Mouse (Mus musculus): Measurements from ENCODE around the gene Zic4.

The Zic4 gene

DNA sequence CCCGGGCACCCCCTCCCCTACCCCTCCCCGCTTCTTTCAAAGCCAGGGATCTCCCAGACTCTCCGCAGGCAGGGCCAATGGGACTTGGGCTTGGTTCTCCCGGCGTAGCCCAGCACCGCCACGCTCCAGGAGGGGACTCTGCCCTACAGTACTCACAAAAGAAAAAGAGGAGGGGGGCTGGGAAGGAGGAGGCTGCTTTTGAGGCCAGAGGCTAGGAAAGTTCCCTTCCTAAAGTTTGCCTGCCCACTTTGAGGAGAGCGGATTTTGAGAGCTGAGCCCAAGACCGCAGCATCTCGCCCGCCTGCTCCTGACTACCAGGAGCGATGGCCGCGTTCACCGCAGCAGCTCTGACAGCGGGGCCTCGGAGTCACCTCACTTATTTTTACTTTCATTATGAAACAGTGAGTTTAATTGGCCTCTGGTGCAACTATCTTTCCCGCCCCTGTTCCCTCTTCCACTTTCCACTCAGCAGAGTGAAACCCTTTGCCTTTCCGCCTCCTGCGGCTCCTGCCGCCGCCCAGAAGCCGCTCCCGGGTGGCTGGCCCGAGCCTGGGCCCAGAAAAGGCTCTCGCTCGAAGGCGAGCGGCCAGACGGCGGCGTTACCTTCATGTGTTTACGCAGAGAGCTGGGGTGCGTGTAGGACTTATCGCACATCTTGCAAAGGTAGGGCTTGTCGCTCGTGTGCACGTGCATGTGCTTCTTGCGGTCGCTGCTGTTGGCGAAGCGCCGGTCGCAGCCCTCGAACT is at the start of gene Zic4:
Zic4 (plus strand) TSS at position 558 of the 746 bp plus-strand sequence.
- in situ Hi-C loops (cut with MboI) = no loop called here

DNA sequence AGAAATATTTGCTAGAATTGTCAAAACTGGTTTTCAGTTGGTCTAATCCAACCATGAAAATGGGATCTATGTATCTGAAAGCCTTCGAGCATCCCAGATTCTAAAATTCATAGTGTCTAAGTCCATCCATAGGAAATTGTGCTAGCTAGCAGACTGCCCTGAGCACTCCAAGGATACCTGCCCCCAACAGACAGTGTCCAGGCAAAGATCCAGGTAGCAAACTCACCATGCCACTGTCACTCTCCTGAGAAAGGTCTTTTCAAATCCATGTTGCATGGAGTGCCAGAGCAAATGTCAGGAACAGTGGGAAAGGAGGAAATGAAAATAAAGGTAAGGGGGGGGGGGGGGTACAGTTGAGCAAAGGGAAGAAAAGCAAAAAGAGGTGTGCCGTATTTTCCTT is 14.6 kb upstream of the Zic4 start:
- in situ Hi-C loops (cut with MboI) = no loop called here

DNA sequence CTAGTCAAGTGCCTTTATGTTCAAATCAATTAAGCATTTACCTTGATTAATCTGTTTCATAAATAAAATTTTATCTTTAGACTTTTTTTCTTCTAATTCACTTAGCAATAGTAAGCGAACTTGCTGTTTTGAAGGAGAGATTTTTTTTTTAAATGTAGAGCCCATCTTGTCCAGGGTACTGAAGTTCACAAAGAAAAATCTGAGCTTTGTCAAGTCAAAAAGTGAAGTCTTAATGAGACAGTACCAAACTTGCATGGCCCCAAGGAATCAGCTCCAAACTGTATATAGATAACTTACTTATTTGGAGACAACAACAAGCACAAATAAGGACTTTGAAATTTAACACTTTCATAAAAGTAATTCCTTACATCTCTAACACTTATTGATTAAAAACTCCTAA is 13.5 kb upstream of the Zic4 start:
- in situ Hi-C loops (cut with MboI) = no loop called here

DNA sequence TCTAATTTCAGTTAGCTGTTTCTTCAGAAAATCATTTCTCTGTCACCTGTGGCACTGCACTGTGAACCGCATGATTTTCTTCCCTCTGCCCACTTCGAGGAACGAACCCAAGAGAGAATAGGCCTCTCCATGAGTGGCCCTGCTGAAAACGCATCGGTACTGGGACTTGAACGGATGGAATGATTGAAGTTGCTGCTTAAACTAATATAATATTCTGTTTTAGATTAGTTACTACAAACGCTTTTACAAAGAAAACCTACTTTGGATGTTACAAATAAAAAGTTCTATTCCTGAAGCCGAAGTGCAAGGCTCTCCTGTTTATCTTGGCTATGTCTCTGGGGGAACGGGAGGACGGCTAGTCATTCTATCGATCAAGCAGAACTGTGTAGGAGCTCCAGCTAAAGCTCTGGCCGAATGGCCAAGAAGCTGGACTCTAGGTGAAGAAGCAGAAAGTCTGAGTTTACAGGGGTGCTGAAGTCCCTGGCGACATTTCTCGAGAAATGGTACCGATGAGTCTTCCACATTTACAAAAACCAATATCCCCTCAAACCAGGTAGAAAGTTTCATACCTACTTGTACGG is 11.9 kb upstream of the Zic4 start:
- in situ Hi-C loops (cut with MboI) = no loop called here

DNA sequence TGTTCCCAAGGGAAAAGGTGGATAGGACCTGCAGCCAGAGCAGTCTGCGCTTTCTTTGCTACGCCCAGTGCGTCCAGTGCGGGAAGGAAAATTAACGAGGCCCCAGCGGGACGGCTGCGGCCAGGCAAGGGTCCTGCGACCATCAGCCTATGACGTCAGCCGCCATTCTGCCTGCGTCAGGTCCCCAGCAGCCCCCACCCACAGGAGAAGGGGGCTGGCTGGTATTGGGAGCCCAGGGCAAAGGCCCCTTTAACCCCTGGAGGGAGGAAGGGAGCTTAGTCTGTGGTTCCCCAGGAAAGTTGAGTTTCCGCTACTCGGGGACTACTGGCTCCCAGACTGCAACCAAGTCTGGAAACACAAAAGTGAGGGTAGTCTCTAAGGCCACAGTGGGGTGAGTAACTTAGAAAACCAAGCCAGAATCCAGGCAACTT is 11.3 kb upstream of the Zic4 start:
- in situ Hi-C loops (cut with MboI) = no loop called here

DNA sequence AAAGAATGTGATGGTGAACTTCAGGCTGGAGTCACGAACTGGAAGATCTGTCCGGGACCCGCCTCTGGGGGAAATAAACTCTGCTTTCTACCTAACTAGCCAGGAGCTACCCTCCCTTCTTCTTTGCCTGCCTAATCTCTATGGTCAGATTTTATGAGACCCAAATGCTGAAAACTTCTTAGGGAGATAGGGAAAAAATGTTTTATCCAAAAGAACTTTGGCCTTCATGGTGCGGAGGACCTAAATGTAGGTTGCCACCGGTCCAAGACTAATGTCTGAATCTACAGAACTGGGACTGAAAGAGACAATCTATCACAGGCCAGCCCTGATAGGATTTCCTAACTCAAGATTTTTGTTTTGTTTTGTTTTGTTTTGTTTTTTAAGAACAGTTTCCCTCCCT is 10.9 kb upstream of the Zic4 start:
- in situ Hi-C loops (cut with MboI) = no loop called here

DNA sequence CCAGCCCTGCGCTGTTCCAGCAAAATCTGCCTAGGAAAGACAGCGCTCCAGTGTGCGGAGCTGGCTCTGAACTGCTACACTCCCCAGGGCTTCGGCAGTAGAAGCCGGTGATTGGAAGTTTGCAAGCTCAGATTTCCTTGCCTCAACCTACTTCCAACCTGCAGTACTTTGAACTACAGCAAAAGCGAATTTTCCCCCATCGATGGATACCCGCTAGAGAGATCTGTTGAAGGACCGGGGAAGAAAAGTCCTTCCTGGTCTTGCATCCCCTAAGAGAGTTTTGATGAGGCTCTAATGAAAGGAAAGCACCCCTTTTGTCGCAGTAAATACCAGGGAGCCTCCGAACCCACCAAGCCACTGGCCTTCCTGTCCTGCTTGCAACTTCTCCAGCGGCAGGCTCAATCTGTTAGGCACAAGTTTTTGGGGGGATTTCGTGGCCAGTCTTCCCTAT is 10.2 kb upstream of the Zic4 start:
- in situ Hi-C loops (cut with MboI) = no loop called here

DNA sequence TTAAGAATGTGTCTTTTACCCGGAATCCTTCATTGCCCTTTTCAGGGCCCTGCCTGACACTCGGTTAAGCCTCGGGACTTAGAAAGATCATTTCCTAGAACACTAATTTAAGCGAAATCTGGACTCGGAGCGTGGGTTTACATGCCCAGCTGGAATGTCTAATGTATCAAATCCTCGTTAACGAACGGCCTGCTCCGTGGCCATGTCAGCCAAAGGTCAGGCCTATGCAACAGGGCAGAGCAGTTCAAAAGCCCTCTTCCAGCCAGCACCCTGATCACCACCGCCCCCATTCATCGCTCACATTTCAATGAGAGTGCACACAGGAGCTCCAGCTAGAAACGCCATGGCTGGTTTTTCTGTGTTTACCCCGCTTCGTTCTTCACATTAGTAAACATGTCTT is 9.4 kb upstream of the Zic4 start:
- in situ Hi-C loops (cut with MboI) = no loop called here

DNA sequence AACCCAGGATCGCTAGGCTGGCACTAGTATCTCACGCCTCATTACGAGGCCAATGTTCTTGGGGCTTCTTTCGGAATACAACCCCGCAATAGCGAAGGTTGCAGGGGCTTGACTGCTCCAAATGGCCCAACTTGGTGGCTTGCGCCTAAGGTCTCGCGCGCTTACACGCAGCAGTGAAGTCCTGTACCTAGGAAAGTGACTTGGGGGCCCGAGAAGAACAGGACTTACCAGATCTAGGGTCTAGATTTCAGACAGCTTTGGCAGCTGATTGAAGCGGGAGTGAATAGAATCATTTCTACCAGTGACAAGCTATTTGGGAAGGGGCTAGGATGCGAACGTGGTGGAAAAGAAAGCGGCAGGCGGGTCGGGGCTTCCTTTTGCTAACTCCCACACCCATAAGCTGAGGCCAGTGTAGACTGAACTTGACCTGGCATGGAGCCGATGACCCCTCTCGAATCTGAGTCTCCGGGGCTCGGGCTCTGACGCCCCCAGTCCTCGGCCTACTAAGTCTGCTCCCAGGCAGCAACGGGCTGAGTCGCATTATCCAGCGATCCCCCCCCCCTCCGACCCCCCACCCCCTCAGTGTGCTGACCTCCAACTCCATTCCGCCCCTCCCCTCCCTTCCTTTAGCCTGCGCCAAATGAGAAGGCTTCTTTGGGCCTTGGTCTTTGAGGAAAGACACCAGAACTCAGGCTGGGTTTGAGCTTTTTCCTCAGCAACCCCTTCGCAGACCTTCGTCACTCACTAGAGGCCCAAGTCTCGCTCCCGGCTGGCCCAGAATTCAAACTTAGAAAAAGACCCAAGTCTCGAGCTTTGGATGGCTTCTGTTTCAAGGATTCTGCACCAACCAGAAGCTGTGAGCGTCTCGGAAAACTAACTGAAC is 8.4 kb upstream of the Zic4 start:
- in situ Hi-C loops (cut with MboI) = no loop called here

DNA sequence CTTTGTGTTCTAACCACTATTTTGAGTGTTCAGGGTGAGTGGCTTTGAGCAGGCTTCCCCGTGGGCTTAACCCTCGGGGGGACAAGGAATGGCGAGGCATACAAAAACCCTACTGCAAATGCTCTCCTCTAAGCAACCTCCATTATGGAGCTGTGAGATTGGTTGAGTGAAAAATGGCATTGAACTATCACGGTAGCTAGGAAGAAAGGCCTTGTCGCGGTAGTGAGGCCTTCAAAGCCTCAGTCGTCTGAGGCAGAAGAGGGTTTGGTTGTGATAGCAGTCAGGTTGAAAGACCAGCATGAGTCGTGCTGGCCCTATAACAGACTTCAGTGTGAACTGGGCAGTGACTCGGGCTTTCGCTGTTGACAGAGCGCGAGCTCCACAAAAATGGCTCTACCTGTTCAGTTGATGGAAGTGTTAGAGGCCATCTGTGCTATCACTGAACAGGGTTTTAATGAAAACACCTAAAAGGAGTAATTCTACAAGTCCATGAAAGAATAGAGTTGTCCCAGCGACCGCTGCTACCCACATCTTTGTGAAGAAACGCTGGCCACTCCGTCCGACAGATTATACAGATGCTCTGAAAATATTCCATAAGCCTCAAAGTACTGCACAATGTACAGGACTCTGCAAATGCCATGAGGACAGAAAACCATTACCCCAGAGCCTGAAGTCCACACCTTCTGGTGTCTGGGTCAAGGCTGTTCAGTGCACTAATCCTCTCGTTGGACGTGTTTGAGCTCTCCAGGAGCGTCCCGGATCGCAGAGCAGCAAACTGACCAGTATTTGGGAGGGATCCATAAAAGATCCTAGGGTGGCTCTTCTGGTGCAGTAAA is 7.6 kb upstream of the Zic4 start:
- in situ Hi-C loops (cut with MboI) = no loop called here

DNA sequence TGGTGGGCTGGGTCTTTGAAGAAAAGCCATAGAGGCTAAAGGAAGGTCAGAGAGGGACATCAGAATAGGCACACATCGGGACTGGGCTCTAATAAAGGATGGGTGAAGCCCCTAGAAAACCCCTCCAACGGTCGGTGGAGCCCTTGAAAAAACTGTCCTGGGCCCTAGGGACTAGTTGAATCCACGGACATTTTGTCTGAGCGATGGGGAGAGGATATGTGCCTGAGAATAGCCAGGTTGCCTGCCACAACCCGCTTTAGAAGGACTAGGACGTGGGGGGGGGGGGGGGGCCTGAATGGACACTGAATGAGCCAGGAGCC is 7.0 kb upstream of the Zic4 start:
- in situ Hi-C loops (cut with MboI) = no loop called here

DNA sequence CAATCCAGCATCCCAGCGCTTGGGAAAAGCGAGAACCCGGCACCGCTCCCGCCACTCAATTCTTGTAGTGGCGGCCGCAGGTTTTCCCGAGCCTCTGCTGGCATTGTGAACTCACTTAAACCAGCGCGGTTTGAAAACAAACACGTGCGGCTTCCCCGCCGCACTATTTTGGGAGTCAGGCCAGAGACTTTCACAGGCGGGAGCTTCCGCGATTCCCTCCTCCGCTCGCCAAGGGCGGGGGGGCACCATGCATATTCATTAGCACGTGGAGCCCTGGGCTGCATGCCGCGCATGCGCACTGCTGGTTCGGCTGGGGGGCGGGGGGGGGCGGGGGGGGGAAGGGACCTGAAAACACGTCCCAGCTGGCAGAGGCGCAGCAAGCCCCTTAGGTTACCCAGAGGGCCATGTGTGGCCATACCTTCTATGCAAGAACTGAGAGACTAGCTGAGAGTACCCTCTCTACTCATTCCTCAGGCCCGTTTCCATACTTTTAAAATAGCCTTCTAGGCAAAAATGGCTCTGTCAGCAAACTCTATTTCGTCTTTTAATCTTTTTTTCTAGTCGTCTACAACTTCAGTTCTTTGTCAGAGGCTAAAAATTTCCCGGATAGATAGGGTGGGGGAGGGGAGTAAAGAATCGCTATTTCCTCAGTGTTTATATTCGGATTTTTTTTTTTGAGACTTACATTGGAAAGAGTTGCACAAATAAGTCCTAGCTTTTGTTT is 6.4 kb upstream of the Zic4 start:
- in situ Hi-C loops (cut with MboI) = no loop called here

DNA sequence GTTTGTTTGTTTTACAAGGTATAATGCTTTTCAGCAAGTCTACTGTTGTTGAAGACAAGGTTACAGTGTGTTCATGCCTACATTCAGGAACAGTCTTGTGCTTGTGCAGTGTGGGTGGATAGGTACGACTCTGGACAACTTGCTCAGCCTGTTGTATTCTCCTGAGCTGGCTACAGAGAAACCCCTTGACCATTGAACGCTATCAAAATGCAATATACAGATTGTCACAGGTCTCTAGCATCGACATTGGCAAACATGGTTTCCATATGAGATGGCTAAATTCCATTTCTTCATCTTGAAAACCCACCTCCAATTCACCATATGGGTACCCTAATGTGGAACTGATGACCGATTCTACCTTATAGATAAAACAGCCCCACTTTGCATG is 5.9 kb upstream of the Zic4 start:
- in situ Hi-C loops (cut with MboI) = no loop called here

DNA sequence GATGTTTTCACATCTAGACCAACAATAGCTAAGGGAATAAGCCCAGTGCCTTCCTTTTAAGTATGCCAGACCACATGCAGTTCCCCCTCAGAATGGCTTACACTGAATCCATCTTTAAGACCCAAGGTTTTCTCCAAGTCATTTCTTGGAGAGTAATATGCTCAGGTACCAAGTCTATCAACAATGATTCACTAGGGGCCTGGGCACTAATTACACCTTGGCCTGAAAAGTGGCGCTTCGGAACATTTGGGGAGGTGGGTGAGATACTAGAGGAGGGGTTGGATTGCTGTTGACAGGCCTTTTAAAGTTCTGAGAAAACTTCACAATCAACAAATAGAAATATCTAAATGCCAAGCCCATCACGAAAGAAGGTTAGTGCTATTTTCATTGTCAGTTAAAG is 4.9 kb upstream of the Zic4 start:
- in situ Hi-C loops (cut with MboI) = no loop called here

DNA sequence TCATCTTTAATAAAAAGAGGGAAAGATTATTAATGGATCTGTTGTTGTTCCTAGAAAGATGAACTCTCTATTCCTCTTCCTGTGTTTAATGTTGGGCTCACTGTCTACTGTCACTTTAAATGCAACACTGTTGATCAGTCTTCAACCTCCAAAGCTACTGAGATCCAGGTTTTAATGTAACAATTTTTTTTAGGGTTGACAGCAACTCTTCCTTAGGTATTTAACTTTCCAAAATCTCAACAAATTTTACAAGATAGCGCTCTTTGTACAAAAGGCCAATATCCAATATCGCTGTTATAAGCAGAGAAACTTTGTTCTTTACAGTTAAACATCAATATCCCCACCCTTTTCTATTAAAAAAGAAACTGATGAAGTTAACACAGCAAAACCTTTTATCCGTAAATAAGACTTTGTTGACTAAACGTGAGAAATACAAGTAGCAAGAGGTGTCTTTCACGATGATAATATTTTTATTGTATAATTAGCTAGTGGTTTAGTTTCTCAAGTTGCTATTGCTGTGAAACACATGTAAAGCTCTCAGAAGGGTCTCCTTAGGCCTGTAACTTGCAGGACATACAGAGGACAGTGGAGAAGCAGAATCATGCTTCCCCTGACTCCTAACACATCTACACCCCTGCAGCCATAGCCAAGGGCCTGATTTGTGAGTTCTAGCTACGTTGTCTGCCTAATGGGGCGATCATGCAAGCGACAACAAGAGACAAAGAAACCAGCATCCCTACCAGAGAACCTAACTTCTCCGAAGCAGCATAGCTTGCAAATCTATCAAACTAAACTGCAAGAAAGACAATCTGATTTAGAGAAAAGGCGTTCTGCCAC is 3.1 kb upstream of the Zic4 start:
- in situ Hi-C loops (cut with MboI) = no loop called here

DNA sequence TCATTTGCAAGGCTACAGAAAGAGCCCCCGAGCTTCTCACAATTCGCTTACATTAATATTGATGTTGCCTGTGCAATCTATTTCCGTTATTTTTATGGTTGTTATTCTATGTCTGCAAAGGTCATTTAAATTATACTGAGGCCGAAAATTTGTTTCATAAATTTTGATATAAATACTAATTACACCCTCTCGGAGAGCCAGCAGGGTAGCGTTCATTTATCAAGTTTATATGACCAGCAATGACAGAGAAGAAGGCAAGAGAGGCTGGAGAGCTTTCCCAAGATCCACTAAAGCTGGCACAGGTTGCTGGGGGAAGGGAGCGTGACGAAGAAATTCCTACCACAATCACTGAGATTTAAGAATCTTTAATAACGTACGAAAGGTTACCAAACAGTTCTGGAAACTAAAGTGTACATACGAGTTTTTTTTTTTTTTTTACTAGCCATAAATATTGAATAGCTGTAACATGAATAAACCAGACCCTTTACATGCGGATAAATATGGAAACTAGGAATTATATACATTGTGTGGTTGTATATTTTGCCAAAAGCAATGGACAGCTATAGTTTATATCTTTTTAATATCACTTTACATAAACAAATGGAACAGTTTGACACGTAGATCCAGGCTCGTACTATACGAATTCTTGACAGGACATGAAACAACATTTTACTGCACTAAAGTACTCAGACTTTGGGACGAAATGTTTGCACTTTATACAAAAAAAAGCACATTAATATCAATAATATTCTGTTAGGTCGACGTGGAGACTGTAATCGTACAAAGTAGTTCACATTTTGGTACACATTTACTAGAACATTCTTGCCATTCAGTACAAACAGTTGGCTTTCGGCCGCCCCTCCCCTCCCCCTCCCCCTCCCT is 1.8 kb upstream of the Zic4 start:
- in situ Hi-C loops (cut with MboI) = no loop called here

DNA sequence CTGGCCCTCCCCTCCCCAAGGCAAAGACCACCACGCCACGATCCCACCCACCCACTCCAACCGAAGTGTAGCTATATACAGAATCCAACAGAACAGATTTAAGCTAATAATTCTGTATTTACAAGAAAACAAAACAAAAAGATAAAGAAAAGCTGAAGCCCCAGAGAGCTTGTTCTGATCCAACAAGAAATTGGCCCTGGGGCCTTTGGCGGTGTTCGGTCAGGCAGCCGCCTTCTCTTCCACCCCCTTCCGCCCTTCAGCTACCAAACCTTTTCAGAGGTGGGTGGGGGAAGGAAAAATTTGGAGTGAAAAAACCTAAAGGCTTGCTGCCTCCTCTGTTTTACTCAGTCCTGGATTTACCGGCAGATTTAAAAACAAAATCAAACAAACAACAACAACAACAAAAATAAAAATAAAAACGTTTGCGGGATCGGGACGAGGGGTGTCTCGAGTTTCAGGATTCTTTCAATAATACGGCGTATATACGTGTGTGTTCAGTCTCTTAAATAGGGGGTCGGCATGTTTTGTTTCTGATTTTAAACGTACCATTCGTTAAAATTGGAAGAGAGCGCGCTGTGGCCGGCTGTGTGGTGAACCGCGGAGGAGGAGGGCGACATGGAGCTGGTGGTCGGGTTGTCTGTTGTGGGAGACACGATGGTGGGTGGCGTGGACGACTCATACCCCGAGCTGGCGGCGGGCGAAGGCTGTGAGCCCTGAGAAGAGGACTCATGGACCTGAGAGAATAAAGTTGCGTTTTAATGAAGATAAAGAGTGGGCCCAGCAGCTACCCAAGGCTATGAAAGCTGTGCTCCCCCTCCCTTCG is 969 bp upstream of the Zic4 start:
- in situ Hi-C loops (cut with MboI) = no loop called here

DNA sequence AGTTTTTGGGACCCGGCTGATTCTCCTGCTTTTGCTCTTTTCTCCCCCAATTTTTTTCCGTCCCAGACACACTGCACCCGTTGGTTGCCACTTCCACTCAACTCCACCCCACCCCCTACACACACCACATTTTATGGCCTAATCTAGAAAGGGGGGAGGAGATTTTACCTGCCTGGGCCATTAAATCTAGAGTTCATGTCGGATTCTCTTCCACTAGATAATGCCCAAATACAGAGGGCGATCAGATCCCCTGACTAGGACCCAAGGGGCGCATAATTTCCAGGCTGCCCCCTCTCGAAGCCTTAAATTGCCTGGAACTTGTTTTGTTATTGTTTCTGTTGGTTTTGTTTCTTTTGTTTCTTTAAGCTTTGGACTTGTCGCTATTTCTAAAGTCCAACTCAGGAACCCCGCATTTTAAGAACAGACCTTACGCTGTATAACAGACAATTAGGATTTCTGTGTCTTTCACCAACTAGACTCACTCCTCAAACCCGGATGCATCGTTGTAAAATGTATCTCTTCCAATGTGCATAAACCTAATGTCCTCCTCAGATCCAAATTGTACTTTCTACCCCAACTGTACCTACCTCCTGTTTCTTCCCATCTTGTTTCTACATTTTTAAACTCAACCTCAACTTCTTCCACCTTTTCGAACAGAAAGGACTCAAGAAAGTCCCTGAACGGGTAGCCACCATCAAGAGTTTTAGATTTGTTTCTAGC is 958 bp downstream of the Zic4 start:
- in situ Hi-C loops (cut with MboI) = no loop called here

All from mature B cell (primary cell).